Mouse (Mus musculus) thymus, adult 2 months (tissue): ENCODE data around the gene Plce1.

Experiments
- CTCF ChIP-seq: fragments of 200-500 bp; IDR thresholded peaks from 2 replicates; pipeline ENCODE4 v1.5.1; 2012; ENCODE audit warnings: mild to moderate bottlenecking, control low read depth, low read length, moderate library complexity, borderline replicate concordance; ENCODE audit not compliant: control insufficient read depth, poor library complexity, insufficient read depth; ENCODE audit errors: extremely low read depth
- POLR2A ChIP-seq: fragments of 200-500 bp; IDR thresholded peaks from 2 replicates; pipeline ENCODE4 v1.6.1; 2012; ENCODE audit warnings: mild to moderate bottlenecking, low read length, control low read depth, moderate library complexity; ENCODE audit not compliant: control insufficient read depth, poor library complexity, insufficient read depth; ENCODE audit errors: extremely low read depth

GRCm38 (mm10) chr19:38721808-38722207 is 240.9 kb downstream of the Plce1 start:
- TF ChIP-seq CTCF: no peak
- TF ChIP-seq POLR2A: no peak
